Mouse (Mus musculus): ENCODE results near the gene Smc3. TPM values are rescaled to one million over a fixed set of nuclear protein-coding genes. Genes with fewer than 3 reads are reported as not detected.

Smc3 gene
- polyA plus RNA-seq, 2 experiments = 42.4 to 60.8 TPM

DNA sequence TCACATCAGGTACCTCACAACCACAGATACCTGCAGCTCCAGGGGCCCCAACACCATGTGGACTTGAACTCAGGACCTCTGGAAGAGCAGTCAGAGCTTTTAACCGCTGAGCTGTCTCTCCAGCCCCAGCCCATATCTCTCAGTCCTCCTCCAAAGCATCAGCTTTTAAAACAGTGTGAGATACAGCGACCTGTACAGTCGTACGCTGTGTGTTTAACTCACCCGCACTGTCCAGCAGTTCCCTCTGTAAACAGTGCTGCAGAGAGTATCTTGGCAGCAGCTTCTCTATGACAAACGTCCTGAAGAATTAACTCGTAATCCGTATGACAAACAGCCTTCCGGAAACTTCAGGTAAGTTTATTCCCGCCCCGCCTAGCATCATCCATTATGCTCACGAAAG, 27.6 kb upstream of the Smc3 start:
- Histone ChIP-seq H3K27ac (replicated peaks; ENCODE audit: low read depth, low read length) (no peak overlapping the region), H3K4me2 (replicated peaks; ENCODE audit: low read depth, low read length, severe bottlenecking) (no peak overlapping the region), H3K9me3 (ENCODE audit: control insufficient read depth, low read length) (no peaks in the 10 kb centered on the region), H3K36me3 (ENCODE audit: control insufficient read depth, insufficient read depth, low read length) (no peaks in the 10 kb centered on the region), H3K9ac (ENCODE audit: low read depth, low read length, severe bottlenecking) (no peak overlapping the region), H3K4me3 (replicated peaks; ENCODE audit: low read length) (no peak overlapping the region), H3K27me3 (ENCODE audit: control insufficient read depth, insufficient read depth, low read length) (no peaks in the 10 kb centered on the region), H3K4me1 (ENCODE audit: control insufficient read depth, insufficient read depth, low read length) (no peaks in the 10 kb centered on the region)
- DNase-seq (ENCODE audit: low spot score) = no peak
- no peak for TF ChIP-seq POLR2A (IDR thresholded peaks at IDR 0.05; ENCODE audit: borderline replicate concordance, extremely low read depth, insufficient read depth, insufficient read length)
- no peak for ATAC-seq (ENCODE audit: low FRiP score, low read depth)
- WGBS = 84% methylated on average over 12 of the region's 12 CpGs

DNA sequence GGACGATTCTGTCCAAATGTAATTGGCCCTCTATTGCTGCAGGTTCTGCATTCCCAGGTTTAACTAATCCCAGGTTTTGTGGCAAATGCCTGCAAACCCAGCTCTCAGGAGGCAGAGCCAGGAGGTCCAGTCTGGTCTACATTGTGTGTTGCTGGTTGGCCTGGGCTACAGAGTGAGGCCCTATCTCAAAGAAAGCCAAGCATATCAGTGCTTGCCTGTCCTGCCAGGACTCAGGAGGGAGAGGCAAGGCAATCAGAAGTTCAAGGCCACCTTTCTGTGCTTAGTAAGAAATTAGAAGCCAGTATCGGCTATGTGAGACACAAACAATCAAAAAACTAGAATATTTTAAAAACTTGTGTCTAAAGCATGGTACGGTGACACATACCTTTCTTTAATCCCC, 27.0 kb upstream of the Smc3 start:
- Histone ChIP-seq H3K9me3 (ENCODE audit: control insufficient read depth, low read length) (no peaks in the 10 kb centered on the region), H3K4me2 (replicated peaks; ENCODE audit: low read depth, low read length, severe bottlenecking) (no peak overlapping the region), H3K27ac (replicated peaks; ENCODE audit: low read depth, low read length) (no peak overlapping the region), H3K4me1 (ENCODE audit: control insufficient read depth, insufficient read depth, low read length) (no peaks in the 10 kb centered on the region), H3K27me3 (ENCODE audit: control insufficient read depth, insufficient read depth, low read length) (no peaks in the 10 kb centered on the region), H3K4me3 (replicated peaks; ENCODE audit: low read length) (no peak overlapping the region), H3K9ac (ENCODE audit: low read depth, low read length, severe bottlenecking) (no peak overlapping the region), H3K36me3 (ENCODE audit: control insufficient read depth, insufficient read depth, low read length) (no peaks in the 10 kb centered on the region)
- no peak for TF ChIP-seq POLR2A (IDR thresholded peaks at IDR 0.05; ENCODE audit: borderline replicate concordance, extremely low read depth, insufficient read depth, insufficient read length)
- DNase-seq (ENCODE audit: low spot score) (no peak), ATAC-seq (ENCODE audit: low FRiP score, low read depth) (no peak)
- 94% methylated on average over 3 of the region's 3 CpGs for WGBS

DNA sequence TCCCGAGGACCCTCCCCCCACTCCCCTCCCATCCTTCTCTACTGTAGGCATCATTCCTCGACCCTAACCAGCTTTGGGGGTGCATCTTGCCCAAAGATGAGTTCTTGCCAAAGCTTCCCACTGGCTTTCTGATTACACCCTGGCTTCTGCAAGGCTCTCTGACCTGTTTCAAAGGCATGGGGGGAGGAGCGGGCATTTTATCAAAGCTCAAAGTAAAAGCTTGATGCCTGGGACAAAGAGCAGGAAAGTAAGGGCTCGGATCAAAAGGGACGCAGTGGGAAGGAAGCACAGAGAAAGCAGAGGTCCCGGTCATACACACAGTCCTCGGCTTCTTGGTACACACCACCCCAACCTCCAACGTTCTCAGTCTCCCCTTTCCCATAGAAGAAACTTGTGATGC, 26.1 kb upstream of the Smc3 start:
- Histone ChIP-seq H3K4me2 (replicated peaks; ENCODE audit: low read depth, low read length, severe bottlenecking) (no peak overlapping the region), H3K27me3 (ENCODE audit: control insufficient read depth, insufficient read depth, low read length) (no peaks in the 10 kb centered on the region), H3K4me3 (replicated peaks; ENCODE audit: low read length) (no peak overlapping the region), H3K9me3 (ENCODE audit: control insufficient read depth, low read length) (no peaks in the 10 kb centered on the region), H3K9ac (ENCODE audit: low read depth, low read length, severe bottlenecking) (no peak overlapping the region), H3K27ac (replicated peaks; ENCODE audit: low read depth, low read length) (no peak overlapping the region), H3K4me1 (ENCODE audit: control insufficient read depth, insufficient read depth, low read length) (no peaks in the 10 kb centered on the region), H3K36me3 (ENCODE audit: control insufficient read depth, insufficient read depth, low read length) (no peaks in the 10 kb centered on the region)
- WGBS = 60% methylated on average over 8 of the region's 8 CpGs
- ATAC-seq (ENCODE audit: low FRiP score, low read depth) = no peak
- no peak for TF ChIP-seq POLR2A (IDR thresholded peaks at IDR 0.05; ENCODE audit: borderline replicate concordance, extremely low read depth, insufficient read depth, insufficient read length)
- no peak for DNase-seq (ENCODE audit: low spot score)

DNA sequence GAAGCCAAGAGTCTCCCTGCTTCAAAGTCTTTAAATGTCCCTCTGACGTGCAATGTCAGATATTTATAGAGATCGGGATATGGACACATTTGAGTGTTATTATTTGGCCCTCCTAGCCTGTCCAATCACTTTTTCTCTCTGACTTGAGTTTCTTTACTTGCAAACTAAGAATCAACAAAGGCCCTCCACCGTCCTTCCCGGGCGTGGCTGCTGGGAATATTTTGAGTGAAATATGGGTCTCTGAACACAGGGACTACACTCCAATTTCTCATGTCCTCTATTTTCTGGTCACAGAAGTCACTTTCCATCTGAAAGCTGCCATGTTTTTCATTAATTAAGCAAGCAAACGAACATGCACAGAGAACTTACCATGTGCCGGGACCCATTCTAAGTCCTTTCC, 25.7 kb upstream of the Smc3 start:
- TF ChIP-seq POLR2A (IDR thresholded peaks at IDR 0.05; ENCODE audit: borderline replicate concordance, extremely low read depth, insufficient read depth, insufficient read length) = no peak
- no peaks in the 10 kb centered on the region for H3K9me3 ChIP-seq (ENCODE audit: control insufficient read depth, low read length)
- no peak overlapping the region for H3K4me3 ChIP-seq (replicated peaks; ENCODE audit: low read length)
- no peak for ATAC-seq (ENCODE audit: low FRiP score, low read depth)
- H3K27ac ChIP-seq (replicated peaks; ENCODE audit: low read depth, low read length) = no peak overlapping the region
- H3K36me3 ChIP-seq (ENCODE audit: control insufficient read depth, insufficient read depth, low read length) = no peaks in the 10 kb centered on the region
- no peaks in the 10 kb centered on the region for H3K4me1 ChIP-seq (ENCODE audit: control insufficient read depth, insufficient read depth, low read length)
- no peak overlapping the region for H3K4me2 ChIP-seq (replicated peaks; ENCODE audit: low read depth, low read length, severe bottlenecking)
- no peaks in the 10 kb centered on the region for H3K27me3 ChIP-seq (ENCODE audit: control insufficient read depth, insufficient read depth, low read length)
- WGBS = 84% methylated on average over 7 of the region's 7 CpGs
- DNase-seq (ENCODE audit: low spot score) = no peak
- no peak overlapping the region for H3K9ac ChIP-seq (ENCODE audit: low read depth, low read length, severe bottlenecking)

DNA sequence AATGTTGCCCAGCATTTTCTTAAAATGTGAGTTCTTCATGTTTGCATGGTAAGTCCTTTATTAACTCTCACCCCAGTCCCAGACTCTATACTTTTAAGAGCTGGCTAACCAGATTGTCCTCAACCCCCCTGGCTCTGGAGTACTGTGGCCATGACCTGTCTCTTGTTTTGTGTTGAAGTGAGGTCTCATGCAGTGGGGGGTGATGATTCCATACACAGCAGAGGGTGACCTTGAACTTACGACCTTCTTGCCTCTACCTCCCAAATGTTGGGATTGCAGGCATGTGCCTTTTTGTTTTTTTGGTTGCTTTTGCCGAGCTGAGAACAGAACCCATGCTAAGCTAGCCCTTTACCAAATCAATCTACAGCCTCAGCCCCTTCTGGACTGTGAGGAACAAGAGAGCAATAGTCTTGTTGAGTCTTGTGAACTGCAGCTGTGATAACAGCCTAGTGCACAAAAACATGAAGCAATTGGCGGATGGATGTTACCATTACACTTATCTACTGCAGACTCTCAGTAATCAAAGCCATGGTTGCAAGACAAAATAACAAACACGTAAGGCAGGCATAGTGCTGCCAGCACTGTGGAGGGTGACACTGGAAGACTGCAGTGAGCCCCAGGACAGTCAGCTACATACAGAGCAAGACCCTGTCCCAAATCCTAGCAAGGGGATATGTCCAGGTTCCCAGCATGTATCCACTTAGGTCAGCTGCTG, 24.7 kb upstream of the Smc3 start:
- H3K27ac ChIP-seq (replicated peaks; ENCODE audit: low read depth, low read length) = no peak overlapping the region
- WGBS = 81% methylated on average over 4 of the region's 4 CpGs
- ATAC-seq (ENCODE audit: low FRiP score, low read depth) (no peak), DNase-seq (ENCODE audit: low spot score) (no peak)
- H3K36me3 ChIP-seq (ENCODE audit: control insufficient read depth, insufficient read depth, low read length) = no peaks in the 10 kb centered on the region
- no peak overlapping the region for H3K4me2 ChIP-seq (replicated peaks; ENCODE audit: low read depth, low read length, severe bottlenecking)
- no peaks in the 10 kb centered on the region for H3K9me3 ChIP-seq (ENCODE audit: control insufficient read depth, low read length)
- no peaks in the 10 kb centered on the region for H3K27me3 ChIP-seq (ENCODE audit: control insufficient read depth, insufficient read depth, low read length)
- H3K4me1 ChIP-seq (ENCODE audit: control insufficient read depth, insufficient read depth, low read length) = no peaks in the 10 kb centered on the region
- no peak overlapping the region for H3K4me3 ChIP-seq (replicated peaks; ENCODE audit: low read length)
- no peak overlapping the region for H3K9ac ChIP-seq (ENCODE audit: low read depth, low read length, severe bottlenecking)
- TF ChIP-seq POLR2A (IDR thresholded peaks at IDR 0.05; ENCODE audit: borderline replicate concordance, extremely low read depth, insufficient read depth, insufficient read length) = no peak

Measured in limb, embryonic 14.5 days (tissue).